Mouse (Mus musculus) frontal cortex, adult 2 months (tissue): ENCODE data around the gene 4933402E13Rik. TPM values are rescaled to one million over a fixed set of nuclear protein-coding genes. Genes with fewer than 3 reads are reported as not detected.

Source experiments
- DNase-seq, 2 experiments: peaks; one replicate each; pipeline ENCODE4 v3.0.0; 2022; ENCODE audit warnings: low spot score in 1 of 2; ENCODE audit errors: extremely low spot score in 1 of 2
- polyA plus RNA-seq: library from polyadenylated mRNA; depleted of rRNA; stranded (reverse); fragments of >200 nt; gene quantifications from 2 replicates; pipeline ENCODE4 v1.2.3, GENCODE M21; 2012; rRNA removed

The 4933402E13Rik gene
- polyA plus RNA-seq: 0.13 TPM in 1 of 2 replicates, not detected in the other

GRCm38 (mm10) chrX:62283199-62283598 lies at the start of gene 4933402E13Rik:
TSS of gene 4933402E13Rik (plus strand) at chrX:62283499.
- no peak for DNase-seq

Other genes starting within 250 kb of the 4933402E13Rik start
- not detected in 2 replicates for gene 4931400O07Rik, start 184.5 kb downstream of the 4933402E13Rik start, polyA plus RNA-seq